Mouse (Mus musculus): ENCODE data around the gene Vps9d1. TPM values are rescaled to one million over a fixed set of nuclear protein-coding genes. Genes with fewer than 3 reads are reported as not detected.
A peak's percentile ranks its signal among the peaks of the same experiment; 100 is the strongest.
"Not testable (repeated sequence)": the region's sequence is repeated elsewhere in the genome, so short reads cannot be mapped to it uniquely, and the experiment has no call there.

Gene Vps9d1
- polyA plus RNA-seq, 1 experiment = 30.0 TPM

- Histone ChIP-seq H3K4me1 (ENCODE audit: control insufficient read depth, insufficient read depth, low read length) (peaks cover 3% of the 10 kb centered on the region), H3K36me3 (ENCODE audit: control insufficient read depth, insufficient read depth, low read length) (peaks cover 4% of the 10 kb centered on the region), H3K4me3 (ENCODE audit: control insufficient read depth, low read depth, low read length) (peak overlapping the region; percentile 15), H3K27ac (ENCODE audit: control insufficient read depth, insufficient read depth, low read depth, low read length) (no peak overlapping the region), H3K27me3 (ENCODE audit: control insufficient read depth, insufficient read depth, low read length) (no peaks in the 10 kb centered on the region)
- TF ChIP-seq POLR2A (IDR thresholded peaks at IDR 0.05; ENCODE audit: control insufficient read depth, low read depth, low read length) (no peak), CTCF (IDR thresholded peaks at IDR 0.05; ENCODE audit: control insufficient read depth, insufficient read depth, insufficient replicate concordance, low read depth, low read length) (no peak)
Measured at GRCm38 (mm10) chr8:123215430-123215829, 38.7 kb downstream of the Vps9d1 start.

GRCm38 (mm10) chr8:123213118-123213772 lies 40.9 kb downstream of the Vps9d1 start:
- no peaks in the 10 kb centered on the region for H3K27me3 ChIP-seq (ENCODE audit: control insufficient read depth, insufficient read depth, low read length)

GRCm38 (mm10) chr8:123212321-123213117 lies 41.6 kb downstream of the Vps9d1 start, which contains the start of the genes Chmp1a and Spata33:
Gene Chmp1a (minus strand): TSS chr8:123212763.
Gene Spata33 (plus strand): TSS chr8:123212832.
- peak within 1 kb of the TSS; percentile 92 for H3K27ac ChIP-seq (ENCODE audit: control insufficient read depth, insufficient read depth, low read depth, low read length)
- peak; percentile 81 for TF ChIP-seq POLR2A (IDR thresholded peaks at IDR 0.05; ENCODE audit: control insufficient read depth, low read depth, low read length)
- peak; percentile 51 for TF ChIP-seq CTCF (IDR thresholded peaks at IDR 0.05; ENCODE audit: control insufficient read depth, insufficient read depth, insufficient replicate concordance, low read depth, low read length)
- H3K4me3 ChIP-seq (ENCODE audit: control insufficient read depth, low read depth, low read length) = peak within 1 kb of the TSS; percentile 91
- H3K27me3 ChIP-seq (ENCODE audit: control insufficient read depth, insufficient read depth, low read length) = no peaks in the 10 kb centered on the region
- peaks cover 3% of the 10 kb centered on the region for H3K4me1 ChIP-seq (ENCODE audit: control insufficient read depth, insufficient read depth, low read length)
- H3K36me3 ChIP-seq (ENCODE audit: control insufficient read depth, insufficient read depth, low read length) = peaks cover 4% of the 10 kb centered on the region

More at GRCm38 (mm10) chr8:123213118-123213772, 40.9 kb downstream of the Vps9d1 start:
- Histone ChIP-seq H3K27ac (ENCODE audit: control insufficient read depth, insufficient read depth, low read depth, low read length) (peak overlapping the region; percentile 92), H3K36me3 (ENCODE audit: control insufficient read depth, insufficient read depth, low read length) (peaks cover 4% of the 10 kb centered on the region), H3K4me3 (ENCODE audit: control insufficient read depth, low read depth, low read length) (peak overlapping the region; percentile 91), H3K4me1 (ENCODE audit: control insufficient read depth, insufficient read depth, low read length) (peaks cover 3% of the 10 kb centered on the region)
- no peak for TF ChIP-seq CTCF (IDR thresholded peaks at IDR 0.05; ENCODE audit: control insufficient read depth, insufficient read depth, insufficient replicate concordance, low read depth, low read length)
- TF ChIP-seq POLR2A (IDR thresholded peaks at IDR 0.05; ENCODE audit: control insufficient read depth, low read depth, low read length) = no peak

GRCm38 (mm10) chr8:123211876-123212275 lies 42.3 kb downstream of the Vps9d1 start:
- H3K36me3 ChIP-seq (ENCODE audit: control insufficient read depth, insufficient read depth, low read length) = peaks cover 6% of the 10 kb centered on the region
- peak overlapping the region; percentile 69 for H3K27ac ChIP-seq (ENCODE audit: control insufficient read depth, insufficient read depth, low read depth, low read length)
- peak overlapping the region; percentile 91 for H3K4me3 ChIP-seq (ENCODE audit: control insufficient read depth, low read depth, low read length)
- H3K4me1 ChIP-seq (ENCODE audit: control insufficient read depth, insufficient read depth, low read length) = peaks cover 3% of the 10 kb centered on the region
- no peak for TF ChIP-seq CTCF (IDR thresholded peaks at IDR 0.05; ENCODE audit: control insufficient read depth, insufficient read depth, insufficient replicate concordance, low read depth, low read length)
- no peak for TF ChIP-seq POLR2A (IDR thresholded peaks at IDR 0.05; ENCODE audit: control insufficient read depth, low read depth, low read length)
- no peaks in the 10 kb centered on the region for H3K27me3 ChIP-seq (ENCODE audit: control insufficient read depth, insufficient read depth, low read length)

- TF ChIP-seq POLR2A (IDR thresholded peaks at IDR 0.05; ENCODE audit: control insufficient read depth, low read depth, low read length) (no peak), CTCF (IDR thresholded peaks at IDR 0.05; ENCODE audit: control insufficient read depth, insufficient read depth, insufficient replicate concordance, low read depth, low read length) (no peak)
- H3K36me3 ChIP-seq (ENCODE audit: control insufficient read depth, insufficient read depth, low read length) = 0 out of 2 replicates have a peak, but pooled peaks cover 2% of the 10 kb centered on the region
Measured at GRCm38 (mm10) chr8:123203571-123203970, 50.6 kb downstream of the Vps9d1 start.

GRCm38 (mm10) chr8:123202288-123202687 lies 51.9 kb downstream of the Vps9d1 start:
- Histone ChIP-seq H3K4me3 (ENCODE audit: control insufficient read depth, low read depth, low read length) (no peak overlapping the region), H3K36me3 (ENCODE audit: control insufficient read depth, insufficient read depth, low read length) (0 out of 2 replicates have a peak, but pooled peaks cover 2% of the 10 kb centered on the region), H3K27me3 (ENCODE audit: control insufficient read depth, insufficient read depth, low read length) (no peaks in the 10 kb centered on the region), H3K27ac (ENCODE audit: control insufficient read depth, insufficient read depth, low read depth, low read length) (no peak overlapping the region), H3K4me1 (ENCODE audit: control insufficient read depth, insufficient read depth, low read length) (no peaks in the 10 kb centered on the region)
- TF ChIP-seq POLR2A (IDR thresholded peaks at IDR 0.05; ENCODE audit: control insufficient read depth, low read depth, low read length) (no peak), CTCF (IDR thresholded peaks at IDR 0.05; ENCODE audit: control insufficient read depth, insufficient read depth, insufficient replicate concordance, low read depth, low read length) (peak; percentile 58; the same call in 1 of the 2 replicates)

More at GRCm38 (mm10) chr8:123203571-123203970, 50.6 kb downstream of the Vps9d1 start:
- no peaks in the 10 kb centered on the region for H3K4me1 ChIP-seq (ENCODE audit: control insufficient read depth, insufficient read depth, low read length)
- H3K4me3 ChIP-seq (ENCODE audit: control insufficient read depth, low read depth, low read length) = no peak overlapping the region
- H3K27me3 ChIP-seq (ENCODE audit: control insufficient read depth, insufficient read depth, low read length) = no peaks in the 10 kb centered on the region
- no peak overlapping the region for H3K27ac ChIP-seq (ENCODE audit: control insufficient read depth, insufficient read depth, low read depth, low read length)

GRCm38 (mm10) chr8:123199864-123200263 lies 54.3 kb downstream of the Vps9d1 start:
- Histone ChIP-seq H3K27ac (ENCODE audit: control insufficient read depth, insufficient read depth, low read depth, low read length) (no peak overlapping the region), H3K36me3 (ENCODE audit: control insufficient read depth, insufficient read depth, low read length) (no peaks in the 10 kb centered on the region), H3K4me1 (ENCODE audit: control insufficient read depth, insufficient read depth, low read length) (no peaks in the 10 kb centered on the region), H3K4me3 (ENCODE audit: control insufficient read depth, low read depth, low read length) (no peak overlapping the region), H3K27me3 (ENCODE audit: control insufficient read depth, insufficient read depth, low read length) (no peaks in the 10 kb centered on the region)
- TF ChIP-seq POLR2A (IDR thresholded peaks at IDR 0.05; ENCODE audit: control insufficient read depth, low read depth, low read length) (no peak), CTCF (IDR thresholded peaks at IDR 0.05; ENCODE audit: control insufficient read depth, insufficient read depth, insufficient replicate concordance, low read depth, low read length) (no peak)

GRCm38 (mm10) chr8:123197016-123197415 lies 57.1 kb downstream of the Vps9d1 start:
- H3K4me1 ChIP-seq (ENCODE audit: control insufficient read depth, insufficient read depth, low read length); H3K27me3 ChIP-seq (ENCODE audit: control insufficient read depth, insufficient read depth, low read length); H3K27ac ChIP-seq (ENCODE audit: control insufficient read depth, insufficient read depth, low read depth, low read length); H3K4me3 ChIP-seq (ENCODE audit: control insufficient read depth, low read depth, low read length); H3K36me3 ChIP-seq (ENCODE audit: control insufficient read depth, insufficient read depth, low read length): not testable (repeated sequence)
